Mouse (Mus musculus) intestine, embryonic 16.5 days (tissue): Measurements from ENCODE around the gene 1700012P22Rik. TPM values are rescaled to one million over a fixed set of nuclear protein-coding genes. Genes with fewer than 3 reads are reported as not detected.

Source experiments
- ATAC-seq: fragments of 200-750 bp; cut with Nextera tagmentation; 2 replicates; pipeline ENCODE4 v1.8.0; 2017; ENCODE audit warnings: moderate TSS enrichment, moderate library complexity
- H3K27ac ChIP-seq: fragments of 300-500 bp; sonication (generic); 2 replicates; pipeline ENCODE4 v1.5.1; 2014; ENCODE audit warnings: mild to moderate bottlenecking, low read length
- H3K27me3 ChIP-seq: fragments of 300-500 bp; sonication (generic); replicated peaks from 2 replicates; pipeline ENCODE4 v1.6.1; 2014; ENCODE audit warnings: low read length, control low read depth, mixed read lengths; ENCODE audit not compliant: control insufficient read depth, insufficient read depth
- H3K36me3 ChIP-seq: fragments of 300-500 bp; sonication (generic); 2 replicates; pipeline ENCODE4 v1.6.1; 2014; ENCODE audit warnings: low read length, control low read depth; ENCODE audit not compliant: control insufficient read depth, insufficient read depth
- H3K4me1 ChIP-seq: fragments of 300-500 bp; sonication (generic); 2 replicates; pipeline ENCODE4 v1.6.1; 2014; ENCODE audit warnings: low read length, control low read depth, mixed read lengths; ENCODE audit not compliant: control insufficient read depth, insufficient read depth
- H3K4me2 ChIP-seq: fragments of 300-500 bp; sonication (generic); 2 replicates; pipeline ENCODE4 v1.6.1; 2014; ENCODE audit warnings: low read depth, low read length, control low read depth
- H3K4me3 ChIP-seq: fragments of 300-500 bp; sonication (generic); 2 replicates; pipeline ENCODE4 v1.5.1; 2014; ENCODE audit warnings: mild to moderate bottlenecking, low read length
- H3K9ac ChIP-seq: fragments of 300-500 bp; sonication (generic); 2 replicates; pipeline ENCODE4 v1.6.1; 2014; ENCODE audit warnings: low read depth, low read length
- H3K9me3 ChIP-seq: fragments of 300-500 bp; sonication (generic); 2 replicates; pipeline ENCODE4 v1.6.1; 2016; ENCODE audit warnings: low read length, control low read depth; ENCODE audit not compliant: control insufficient read depth
- WGBS: fragments of 180-500 bp; shearing (Covaris S2); extraction: QIAGEN DNeasy Blood & Tissue Kit; methylation state at CpG from one replicate; pipeline ENCODE4 v1.1.7; 2014; 5-methylcytosine and 5-hydroxymethylcytosine counted together
- polyA plus RNA-seq: library from polyadenylated mRNA; unstranded; fragments of >200 nt; fragmentation: Nextera tagmentation; extraction: Ambion mirVana; gene quantifications from 2 replicates; pipeline ENCODE4 v1.2.1, GENCODE M21; 2015

Gene 1700012P22Rik
- polyA plus RNA-seq, result not detected in 2 replicates

DNA sequence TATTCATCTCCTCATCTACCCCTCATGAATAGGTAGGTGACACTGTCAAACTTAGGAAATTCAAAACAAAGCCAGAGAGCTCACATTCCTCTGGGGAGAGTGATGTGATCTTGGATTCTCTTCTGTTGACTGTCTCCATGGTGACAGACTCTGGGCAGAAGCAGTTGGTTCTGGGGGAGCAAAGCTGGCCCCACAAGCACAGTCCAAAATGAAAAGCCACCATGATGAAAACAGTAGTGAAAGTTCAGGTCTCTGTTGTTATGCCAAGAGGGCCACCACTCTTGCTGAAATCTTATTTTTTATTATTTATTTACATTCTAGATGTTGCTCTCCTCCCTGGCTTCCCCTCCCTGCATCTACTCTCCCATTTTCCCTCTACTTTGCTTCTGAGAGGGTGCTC is at the start of gene 1700012P22Rik:
TSS of gene 1700012P22Rik (minus strand) at position 101 of the 400 bp plus-strand sequence.
- no peaks in the 10 kb centered on the region for H3K27me3 ChIP-seq
- no peaks in the 10 kb centered on the region for H3K4me1 ChIP-seq
- no peaks in the 10 kb centered on the region for H3K9me3 ChIP-seq
- no peak within 1 kb of the TSS for H3K27ac ChIP-seq
- no peak within 1 kb of the TSS for H3K4me3 ChIP-seq
- ATAC-seq, result no peak
- no peaks in the 10 kb centered on the region for H3K36me3 ChIP-seq
- no peak within 1 kb of the TSS for H3K4me2 ChIP-seq
- H3K9ac ChIP-seq, result no peak within 1 kb of the TSS

GRCm38 (mm10) chr4:144468091-144468490 is 29.5 kb upstream of the 1700012P22Rik start:
- no peak for ATAC-seq
- Histone ChIP-seq H3K4me2 (no peak overlapping the region), H3K27ac (no peak overlapping the region), H3K9ac (no peak overlapping the region), H3K9me3 (no peaks in the 10 kb centered on the region), H3K4me3 (no peak overlapping the region), H3K36me3 (no peaks in the 10 kb centered on the region), H3K4me1 (no peaks in the 10 kb centered on the region), H3K27me3 (no peaks in the 10 kb centered on the region)
- WGBS, result 63% methylated on average over 1 of the region's 1 CpGs

GRCm38 (mm10) chr4:144465206-144465605 is 26.6 kb upstream of the 1700012P22Rik start:
- Histone ChIP-seq H3K9me3 (no peaks in the 10 kb centered on the region), H3K9ac (no peak overlapping the region), H3K4me2 (no peak overlapping the region), H3K4me1 (no peaks in the 10 kb centered on the region), H3K36me3 (no peaks in the 10 kb centered on the region), H3K27ac (no peak overlapping the region), H3K4me3 (no peak overlapping the region), H3K27me3 (no peaks in the 10 kb centered on the region)
- no peak for ATAC-seq
- 70% methylated on average over 2 of the region's 2 CpGs for WGBS

DNA sequence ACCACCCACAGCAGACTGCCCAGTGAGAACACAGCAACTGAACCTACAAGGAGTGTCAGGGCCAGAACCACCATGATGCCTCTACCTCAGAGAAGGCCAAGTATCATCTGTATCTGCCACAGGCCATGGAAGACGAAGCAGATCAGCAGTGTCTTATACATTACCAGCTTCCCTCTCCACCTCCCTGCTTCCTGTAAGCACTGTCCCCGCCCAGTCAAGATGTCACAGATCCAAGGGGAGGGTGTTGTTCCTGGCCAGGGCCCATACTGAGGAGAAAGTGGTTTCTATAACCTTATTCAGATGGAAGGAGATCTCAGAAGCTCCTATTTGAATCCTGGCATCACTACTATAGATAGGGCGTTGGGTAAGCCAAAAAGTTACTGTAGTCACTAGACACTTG is 25.1 kb upstream of the 1700012P22Rik start, which contains the start of gene Aadacl3:
TSS of gene Aadacl3 (minus strand) at position 101 of the 400 bp plus-strand sequence.
- Histone ChIP-seq H3K27ac (no peak within 1 kb of the TSS), H3K27me3 (no peaks in the 10 kb centered on the region), H3K4me1 (no peaks in the 10 kb centered on the region), H3K9ac (no peak within 1 kb of the TSS), H3K9me3 (no peaks in the 10 kb centered on the region), H3K4me3 (no peak within 1 kb of the TSS), H3K4me2 (no peak within 1 kb of the TSS), H3K36me3 (no peaks in the 10 kb centered on the region)
- WGBS, result 69% methylated on average over 3 of the region's 3 CpGs
- no peak for ATAC-seq

- no peaks in the 10 kb centered on the region for H3K4me1 ChIP-seq
- 77% methylated on average over 2 of the region's 2 CpGs for WGBS
- H3K4me3 ChIP-seq, result no peak within 1 kb of the TSS
- H3K27ac ChIP-seq, result no peak within 1 kb of the TSS
- ATAC-seq, result no peak
- no peaks in the 10 kb centered on the region for H3K9me3 ChIP-seq
- H3K9ac ChIP-seq, result no peak within 1 kb of the TSS
- no peaks in the 10 kb centered on the region for H3K36me3 ChIP-seq
- no peak within 1 kb of the TSS for H3K4me2 ChIP-seq
- no peaks in the 10 kb centered on the region for H3K27me3 ChIP-seq
These were observed 14.6 kb upstream of the 1700012P22Rik start, which contains the start of gene Gm9944 for GRCm38 (mm10) chr4:144453217-144453616. Gene Gm9944 (minus strand): TSS chr4:144453317.

DNA sequence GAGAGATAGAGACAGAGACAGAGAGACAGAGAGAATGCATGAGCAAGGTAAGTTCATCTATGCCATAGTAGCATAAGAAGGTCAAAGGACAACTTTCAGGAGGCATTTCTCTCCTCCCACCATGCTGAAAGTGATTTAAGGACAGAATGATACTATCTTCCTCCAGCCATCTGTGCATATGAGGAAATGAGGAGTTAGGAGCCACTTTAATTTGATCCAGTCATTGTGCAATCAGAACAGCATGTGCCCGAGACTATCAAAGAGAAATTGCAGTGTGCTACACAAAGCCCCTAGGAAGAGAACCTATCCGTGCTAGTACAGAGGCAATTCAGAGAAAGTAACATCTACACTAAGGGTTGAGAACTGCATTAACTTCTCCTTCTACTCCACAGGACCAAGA is 10.0 kb upstream of the 1700012P22Rik start:
- Histone ChIP-seq H3K9me3 (no peaks in the 10 kb centered on the region), H3K4me2 (no peak overlapping the region), H3K36me3 (no peaks in the 10 kb centered on the region), H3K4me1 (no peaks in the 10 kb centered on the region), H3K4me3 (no peak overlapping the region), H3K27ac (no peak overlapping the region), H3K9ac (no peak overlapping the region), H3K27me3 (no peaks in the 10 kb centered on the region)
- 81% methylated on average over 2 of the region's 2 CpGs for WGBS
- no peak for ATAC-seq

GRCm38 (mm10) chr4:144441582-144441981 is 3.0 kb upstream of the 1700012P22Rik start:
- Histone ChIP-seq H3K4me2 (no peak overlapping the region), H3K27ac (no peak overlapping the region), H3K4me1 (no peaks in the 10 kb centered on the region), H3K4me3 (no peak overlapping the region), H3K9ac (no peak overlapping the region), H3K27me3 (no peaks in the 10 kb centered on the region), H3K36me3 (no peaks in the 10 kb centered on the region), H3K9me3 (no peaks in the 10 kb centered on the region)
- 76% methylated on average over 1 of the region's 1 CpGs for WGBS
- ATAC-seq, result no peak

- no peaks in the 10 kb centered on the region for H3K4me1 ChIP-seq
- H3K27me3 ChIP-seq, result no peaks in the 10 kb centered on the region
- no peaks in the 10 kb centered on the region for H3K9me3 ChIP-seq
- H3K36me3 ChIP-seq, result no peaks in the 10 kb centered on the region
- no peak overlapping the region for H3K4me2 ChIP-seq
- ATAC-seq, result no peak
- H3K27ac ChIP-seq, result no peak overlapping the region
- no peak overlapping the region for H3K9ac ChIP-seq
- no peak overlapping the region for H3K4me3 ChIP-seq
- 90% methylated on average over 4 of the region's 4 CpGs for WGBS
These were observed 2.5 kb upstream of the 1700012P22Rik start for GRCm38 (mm10) chr4:144441095-144441494.

GRCm38 (mm10) chr4:144433216-144433615 is 5.4 kb downstream of the 1700012P22Rik start:
- H3K4me1 ChIP-seq, result no peaks in the 10 kb centered on the region
- H3K27me3 ChIP-seq, result no peaks in the 10 kb centered on the region
- no peak overlapping the region for H3K4me2 ChIP-seq
- no peak overlapping the region for H3K4me3 ChIP-seq
- no peak overlapping the region for H3K9ac ChIP-seq
- H3K27ac ChIP-seq, result no peak overlapping the region
- WGBS, result 85% methylated on average over 5 of the region's 5 CpGs
- no peaks in the 10 kb centered on the region for H3K36me3 ChIP-seq
- H3K9me3 ChIP-seq, result no peaks in the 10 kb centered on the region
- no peak for ATAC-seq

DNA sequence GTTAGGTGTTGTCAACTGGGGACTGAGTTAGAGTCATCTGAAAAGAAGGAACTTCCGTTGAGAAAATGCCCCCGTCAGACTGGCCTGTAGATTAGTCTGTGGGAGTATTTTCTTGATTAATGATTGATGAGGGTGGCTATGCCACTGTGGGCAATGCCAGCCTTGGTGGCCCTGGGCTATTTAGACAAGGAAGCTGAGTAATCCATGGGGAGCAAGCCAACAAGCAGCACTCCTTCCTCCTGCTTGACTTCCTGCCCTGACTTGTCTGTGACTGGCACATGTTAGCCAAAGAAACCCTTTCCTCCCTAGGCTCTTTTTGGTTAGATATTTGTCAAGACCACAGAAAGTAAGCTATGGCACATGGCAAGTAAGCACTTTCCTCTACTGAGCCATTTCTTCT is 7.8 kb downstream of the 1700012P22Rik start:
- H3K9me3 ChIP-seq, result no peaks in the 10 kb centered on the region
- 73% methylated on average over 2 of the region's 2 CpGs for WGBS
- no peak overlapping the region for H3K4me2 ChIP-seq
- H3K27me3 ChIP-seq, result no peaks in the 10 kb centered on the region
- no peaks in the 10 kb centered on the region for H3K36me3 ChIP-seq
- no peak for ATAC-seq
- H3K4me1 ChIP-seq, result no peaks in the 10 kb centered on the region
- H3K4me3 ChIP-seq, result no peak overlapping the region
- no peak overlapping the region for H3K9ac ChIP-seq
- H3K27ac ChIP-seq, result no peak overlapping the region
